ENCODE assay signal across 16 mouse cellular contexts in the genomic region with DNA sequence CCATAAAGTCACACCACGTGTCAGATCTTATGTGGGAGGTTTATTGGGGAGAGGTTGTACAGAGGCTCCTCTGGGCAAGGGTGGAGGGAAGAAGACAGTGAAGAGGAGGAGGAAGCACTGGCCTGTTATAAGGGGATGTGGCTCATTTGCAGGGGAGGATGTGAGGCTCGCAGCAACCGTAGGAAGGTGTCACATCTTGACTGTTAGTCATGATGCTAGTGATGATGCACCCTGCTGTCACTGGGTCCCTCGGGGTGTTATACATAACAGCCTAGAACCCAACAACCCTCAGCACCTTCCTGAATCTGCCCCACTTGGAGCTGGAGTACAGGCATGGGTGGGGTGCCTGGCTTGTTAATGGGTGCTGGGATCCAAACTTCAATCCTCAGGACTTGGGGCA.
"Had no signal": no experiment of that assay in that cellular context is flagged by ENCODE, and none has a peak within 500 bp of the region (broad histone marks: within the 10 kb centered on the region; RNA-seq: fewer than 3 reads in every experiment).

No protein-coding gene starts in this region.

- H3K27ac ChIP-seq: liver, embryonic 15.5 days; lung, embryonic 15.5 days; macrophage; midbrain, embryonic 13.5 days; midbrain, embryonic 15.5 days; neural tube, embryonic 12.5 days had no signal

- H3K36me3 ChIP-seq: lung, embryonic 15.5 days; midbrain, embryonic 13.5 days; midbrain, embryonic 15.5 days; neural tube, embryonic 12.5 days had no signal

- H3K9me3 ChIP-seq: liver, embryonic 15.5 days; lung, embryonic 15.5 days; midbrain, embryonic 13.5 days; midbrain, embryonic 15.5 days; neural tube, embryonic 12.5 days had no signal

- H3K4me1 ChIP-seq: liver, embryonic 15.5 days; lung, embryonic 15.5 days; midbrain, embryonic 15.5 days; neural tube, embryonic 12.5 days had no signal

- DNase-seq: liver, postnatal 0 days; lung, adult 2 months; lung, postnatal 14 days; lung, postnatal 36 days; right cerebral cortex, postnatal 14 days; spleen, adult 18-20 months; thymus, adult 18-20 months; thymus, postnatal 14 days; thymus, postnatal 36 days had no signal

- H3K4me3 ChIP-seq: liver, embryonic 15.5 days; lung, embryonic 15.5 days; midbrain, embryonic 13.5 days; midbrain, embryonic 15.5 days; neural tube, embryonic 12.5 days had no signal

- ATAC-seq: liver, postnatal 0 days; lung, postnatal 0 days; midbrain, embryonic 13.5 days; midbrain, embryonic 15.5 days had no signal

- H3K27me3 ChIP-seq: liver, embryonic 15.5 days; lung, embryonic 15.5 days; midbrain, embryonic 15.5 days; neural tube, embryonic 12.5 days had no signal
